16 mouse cellular contexts compared by ENCODE assay signal in genomic region chr6:118330496-118330895, GRCm38 (mm10).
DNase-seq lines count a peak whose midpoint lies in the region; TF ChIP-seq lines count a peak whose summit lies in the region.
"Had no signal": no experiment of that assay in that cellular context is flagged by ENCODE, and none has a peak within 500 bp of the region (broad histone marks: within the 10 kb centered on the region; RNA-seq: fewer than 3 reads in every experiment).

No protein-coding gene starts in this region.

- TF ChIP-seq EP300 in heart, adult 2 months (IDR thresholded peaks at IDR 0.05; ENCODE audit: insufficient read depth, low read depth, low read length), result no peak

- no peaks in the 10 kb centered on the region for H3K4me1 ChIP-seq in heart, embryonic 10.5 days
- H3K4me1 ChIP-seq in heart, adult 2 months (ENCODE audit: control insufficient read depth, insufficient read depth, low read length), result no peaks in the 10 kb centered on the region

- no peak overlapping the region for H3K9ac ChIP-seq in heart, adult 2 months (ENCODE audit: low read depth, low read length)

- TF ChIP-seq POLR2A in heart, adult 2 months (IDR thresholded peaks at IDR 0.05; ENCODE audit: insufficient read depth, low read depth, low read length), result no peak

- H3K79me2 ChIP-seq in heart, adult 2 months (replicated peaks; ENCODE audit: control insufficient read depth, insufficient read depth, low read length), result no peaks in the 10 kb centered on the region

- H3K27ac ChIP-seq in heart, embryonic 10.5 days, result no peak overlapping the region
- no peak overlapping the region for H3K27ac ChIP-seq in heart, adult 2 months

- no peak for TF ChIP-seq CTCF in heart, adult 2 months (IDR thresholded peaks at IDR 0.05)

- H3K9me3 ChIP-seq in heart, embryonic 10.5 days, result no peaks in the 10 kb centered on the region
- H3K9me3 ChIP-seq: G1E had no signal

- H3K4me3 ChIP-seq in heart, embryonic 10.5 days, result no peak overlapping the region
- H3K4me3 ChIP-seq in heart, adult 2 months, result no peak overlapping the region

- 83% methylated on average over 7 of the region's 7 CpGs for WGBS in heart, embryonic 10.5 days
- 90% methylated on average over 7 of the region's 7 CpGs for WGBS in heart, adult 2 months

- peak; percentile 71 for DNase-seq in heart, adult 11 months
- no peak for DNase-seq in heart, adult 9 months (ENCODE audit: low spot score in 2 of 2)
- DNase-seq in heart, embryonic 10.5 days (ENCODE audit: low spot score), result peak; percentile 64
- no peak for DNase-seq in heart, adult 2 months
- DNase-seq: adrenal gland, adult 2 months; adrenal gland, adult 8-10 months; adrenal gland, postnatal 10 days; adrenal gland, postnatal 14 days; adrenal gland, postnatal 25 days; adrenal gland, postnatal 36 days; B cell, adult 2 months; cerebellum, adult 11 months; cerebellum, adult 11-12 months; cerebellum, adult 18-20 months had no signal

- H3K36me3 ChIP-seq in heart, embryonic 10.5 days, result no peaks in the 10 kb centered on the region
- no peaks in the 10 kb centered on the region for H3K36me3 ChIP-seq in heart, adult 2 months (ENCODE audit: control insufficient read depth, insufficient read depth, low read length)
- H3K36me3 ChIP-seq: G1E had no signal

- no peaks in the 10 kb centered on the region for H3K27me3 ChIP-seq in heart, embryonic 10.5 days (ENCODE audit: insufficient read depth, poor library complexity, severe bottlenecking)
- no peaks in the 10 kb centered on the region for H3K27me3 ChIP-seq in heart, adult 2 months (ENCODE audit: control insufficient read depth, insufficient read depth, low read length)
- H3K27me3 ChIP-seq: Patski had no signal

- intact Hi-C loops in heart, adult 2 months (cut with DNase I), result no loop called here

Comparison
In these comparisons a context has a peak if more than half of its experiments do, and no peak if none do; other contexts are left out.
1. DNase-seq: peak in heart, adult 11 months (single experiment) and heart, embryonic 10.5 days (single experiment); none in heart, adult 9 months (0 of 2) and heart, adult 2 months (0 of 2).